Mouse (Mus musculus): Measurements from ENCODE around the gene Rrm2.

Gene Rrm2

DNA sequence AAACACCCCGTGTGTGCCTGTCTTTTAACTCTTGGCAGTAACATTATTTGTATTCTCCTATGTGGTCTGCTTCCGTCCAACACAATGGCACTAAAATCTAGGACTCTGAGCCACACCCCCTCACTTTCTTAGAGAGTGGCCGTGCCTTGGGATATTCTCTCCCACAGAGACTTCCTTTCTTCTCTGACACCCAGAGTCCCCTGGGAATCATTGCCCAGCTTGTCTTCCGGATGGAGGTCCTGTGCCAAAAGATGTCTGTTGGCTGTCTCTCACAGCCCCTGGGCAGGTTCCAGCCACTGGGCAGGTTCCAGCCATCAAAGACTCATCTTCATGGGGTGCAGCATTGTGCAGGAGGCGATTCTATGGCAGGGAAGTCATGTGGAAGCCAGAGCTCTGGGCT lies 46.7 kb downstream of the Rrm2 start:
- H3K27me3 ChIP-seq (ENCODE audit: control insufficient read depth, insufficient read depth, low read length, poor library complexity, severe bottlenecking) = no peaks in the 10 kb centered on the region
- no peaks in the 10 kb centered on the region for H3K36me3 ChIP-seq (ENCODE audit: control insufficient read depth, insufficient read depth, low read length, poor library complexity, severe bottlenecking)
- no peak for DNase-seq (ENCODE audit: low read depth, low spot score)

DNA sequence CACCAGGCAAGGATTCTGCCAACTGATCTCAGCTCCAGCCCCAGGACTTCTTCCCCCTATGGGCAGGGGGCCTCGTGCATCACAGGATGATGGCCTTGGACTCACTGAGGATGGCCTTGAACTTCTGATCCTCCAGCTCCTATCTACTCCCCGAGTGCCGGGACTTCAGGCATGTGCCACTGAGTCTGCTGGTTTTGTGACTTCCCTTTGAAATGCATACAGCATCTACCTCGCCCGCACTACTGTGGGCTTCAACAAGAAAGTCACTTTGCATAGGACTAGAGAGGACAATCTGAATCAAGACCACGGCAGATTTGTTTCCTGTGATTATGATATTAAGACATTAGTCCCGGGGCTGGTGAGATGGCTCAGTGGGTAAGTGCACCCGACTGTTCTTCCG lies 47.4 kb downstream of the Rrm2 start:
- DNase-seq (ENCODE audit: low read depth, low spot score) = no peak
- no peaks in the 10 kb centered on the region for H3K36me3 ChIP-seq (ENCODE audit: control insufficient read depth, insufficient read depth, low read length, poor library complexity, severe bottlenecking)
- H3K27me3 ChIP-seq (ENCODE audit: control insufficient read depth, insufficient read depth, low read length, poor library complexity, severe bottlenecking) = no peaks in the 10 kb centered on the region

DNA sequence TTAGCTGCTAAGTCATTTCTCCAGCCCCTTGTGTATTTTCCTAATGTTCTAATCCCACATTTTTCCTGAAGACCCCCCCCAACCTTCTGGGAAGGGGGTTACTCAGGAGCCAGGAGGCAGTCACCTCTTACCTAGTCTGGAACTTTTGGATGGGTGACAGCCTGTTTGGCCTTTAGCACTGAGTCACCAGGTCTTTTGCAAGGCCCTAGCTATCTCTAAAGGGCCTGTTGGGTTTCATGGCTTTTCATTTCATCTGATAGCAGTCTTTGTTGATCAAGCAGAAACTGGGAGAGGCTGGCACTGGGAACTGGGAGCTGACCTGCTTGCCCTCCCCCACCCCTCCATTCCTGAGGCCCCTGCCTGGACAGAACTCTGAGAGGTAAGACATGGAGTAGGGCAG lies 49.3 kb downstream of the Rrm2 start:
- no peak for DNase-seq (ENCODE audit: low read depth, low spot score)
- H3K36me3 ChIP-seq (ENCODE audit: control insufficient read depth, insufficient read depth, low read length, poor library complexity, severe bottlenecking) = no peaks in the 10 kb centered on the region
- no peaks in the 10 kb centered on the region for H3K27me3 ChIP-seq (ENCODE audit: control insufficient read depth, insufficient read depth, low read length, poor library complexity, severe bottlenecking)

DNA sequence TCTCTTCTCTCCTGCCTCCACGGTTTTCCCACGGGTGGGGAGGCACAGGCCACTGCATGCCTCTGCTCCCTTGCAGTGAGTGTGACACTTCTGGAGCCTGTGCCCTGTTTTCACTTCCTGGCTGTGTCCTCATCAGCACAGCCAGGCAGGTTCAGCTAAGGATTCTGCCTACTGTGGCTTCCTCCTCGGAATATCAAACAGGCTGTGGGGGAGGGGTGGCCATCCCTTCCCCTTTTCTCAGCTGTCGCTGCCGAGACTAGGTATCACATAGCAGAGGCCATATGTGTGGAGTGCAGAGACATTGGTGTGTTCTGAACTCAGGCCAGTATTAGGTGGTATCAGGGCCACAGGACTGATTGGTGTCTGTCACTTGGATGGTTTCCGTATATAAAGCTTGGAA lies 50.3 kb downstream of the Rrm2 start:
- no peaks in the 10 kb centered on the region for H3K27me3 ChIP-seq (ENCODE audit: control insufficient read depth, insufficient read depth, low read length, poor library complexity, severe bottlenecking)
- no peak for DNase-seq (ENCODE audit: low read depth, low spot score)

GRCm38 (mm10) chr12:24762253-24762652 lies 54.2 kb downstream of the Rrm2 start:
- no peaks in the 10 kb centered on the region for H3K36me3 ChIP-seq (ENCODE audit: control insufficient read depth, insufficient read depth, low read length, poor library complexity, severe bottlenecking)
- DNase-seq (ENCODE audit: low read depth, low spot score) = no peak
- no peaks in the 10 kb centered on the region for H3K27me3 ChIP-seq (ENCODE audit: control insufficient read depth, insufficient read depth, low read length, poor library complexity, severe bottlenecking)

More for the DNA sequence above, 50.3 kb downstream of the Rrm2 start:
- no peaks in the 10 kb centered on the region for H3K36me3 ChIP-seq (ENCODE audit: control insufficient read depth, insufficient read depth, low read length, poor library complexity, severe bottlenecking)
